Mouse (Mus musculus): ENCODE measurements around the gene 2310022A10Rik.

Gene 2310022A10Rik

DNA sequence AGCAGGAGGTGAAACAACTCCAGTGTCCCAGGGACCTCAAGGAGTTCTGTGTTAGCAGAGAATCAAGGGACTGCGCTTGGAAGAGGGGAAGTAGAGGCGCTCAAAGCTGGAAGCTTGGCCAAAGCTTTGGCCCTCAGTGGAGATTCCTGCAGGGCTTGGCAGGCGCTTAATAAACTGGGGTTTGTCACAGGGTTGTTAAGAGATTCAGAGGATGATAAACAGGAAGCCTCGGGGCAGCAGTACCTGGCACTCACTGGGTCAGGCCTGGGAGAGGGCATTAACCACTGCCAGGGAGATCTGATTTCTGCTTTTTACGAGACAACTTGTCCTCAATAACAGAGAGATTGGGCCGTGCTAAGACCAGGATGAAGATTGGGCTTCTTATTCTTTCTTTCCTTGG lies 68.0 kb downstream of the 2310022A10Rik start:
- no peak for DNase-seq

DNA sequence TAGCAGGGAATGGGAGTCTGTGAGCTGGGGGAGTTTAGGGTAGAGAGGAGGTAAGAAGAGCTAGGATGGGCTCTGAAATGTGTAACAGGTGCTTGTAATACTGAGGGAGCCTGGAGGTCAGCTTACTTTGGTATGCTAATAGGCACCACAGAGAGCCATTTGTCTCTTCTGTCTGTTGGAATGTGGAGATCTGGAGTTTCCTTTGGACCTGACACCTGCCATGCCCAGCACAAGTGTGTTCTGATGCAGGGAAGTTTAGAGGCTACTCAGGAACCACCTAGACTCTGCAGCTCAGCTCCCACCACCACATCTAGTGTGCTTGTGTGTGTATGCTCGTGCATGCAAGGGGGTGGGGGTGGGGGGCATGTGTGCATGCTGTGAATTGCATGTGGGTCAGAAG lies 69.2 kb downstream of the 2310022A10Rik start:
- DNase-seq, result no peak

DNA sequence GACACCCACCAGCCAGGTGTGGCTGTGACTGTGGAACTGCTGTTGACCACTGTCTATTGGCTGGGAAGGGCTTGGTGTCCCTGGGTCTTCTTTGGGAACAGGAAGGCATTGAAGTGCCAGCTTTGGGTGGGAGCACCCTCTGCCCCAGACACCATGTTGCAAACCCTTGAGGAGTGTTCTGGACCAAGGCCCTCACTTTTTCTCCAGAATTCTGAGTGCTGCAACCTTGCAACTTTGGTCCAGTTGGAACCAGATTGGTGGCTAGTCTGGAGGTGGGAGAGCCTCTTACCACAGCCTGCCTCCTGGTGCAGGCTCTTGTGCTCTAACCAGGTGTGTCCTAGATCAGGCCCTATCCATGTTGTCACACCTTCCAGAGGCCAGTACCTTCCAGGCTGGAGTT lies 71.9 kb downstream of the 2310022A10Rik start:
- DNase-seq, result no peak

DNA sequence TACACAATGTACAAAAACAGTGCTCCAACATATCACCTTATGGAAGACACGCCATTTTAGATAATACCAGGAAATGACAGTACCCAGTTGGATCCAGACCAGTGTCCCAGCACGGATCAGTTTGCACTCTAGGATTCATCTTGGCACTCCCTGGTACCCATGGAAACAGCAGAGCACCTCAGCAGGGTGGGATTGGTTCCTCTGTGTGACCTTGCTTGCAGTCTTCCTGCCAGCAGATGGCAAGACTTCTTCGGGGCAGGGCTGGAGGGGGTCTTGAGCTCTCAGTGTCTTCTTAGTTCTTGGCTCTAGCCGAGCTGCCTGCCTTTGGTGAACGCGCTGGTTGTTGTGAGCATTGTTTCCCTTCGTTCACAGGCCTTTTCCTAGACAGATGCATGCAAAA lies 74.7 kb downstream of the 2310022A10Rik start:
- DNase-seq, result peak in 1 of 2 experiments; percentile 41

DNA sequence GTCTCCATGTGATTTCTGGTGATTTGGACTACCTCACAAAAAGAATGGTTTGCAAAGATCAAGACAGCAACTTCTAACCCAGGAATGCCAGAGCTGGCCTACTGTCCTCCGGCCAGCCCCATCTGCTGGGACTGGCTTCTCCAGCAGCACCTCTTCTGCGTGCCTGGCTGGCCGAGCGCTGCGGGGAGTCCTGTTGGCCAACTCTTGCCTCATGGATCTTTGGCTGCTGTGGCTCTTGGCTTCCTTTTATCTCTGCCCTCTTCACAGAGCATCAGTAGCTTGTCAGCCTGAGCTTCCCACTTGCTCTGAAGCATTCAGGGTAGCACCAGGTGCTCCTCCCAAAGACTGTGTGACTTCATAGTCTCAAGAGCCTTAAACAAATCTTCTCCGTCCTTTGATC lies 75.2 kb downstream of the 2310022A10Rik start:
- DNase-seq, result peak; percentile 67 to 73

DNA sequence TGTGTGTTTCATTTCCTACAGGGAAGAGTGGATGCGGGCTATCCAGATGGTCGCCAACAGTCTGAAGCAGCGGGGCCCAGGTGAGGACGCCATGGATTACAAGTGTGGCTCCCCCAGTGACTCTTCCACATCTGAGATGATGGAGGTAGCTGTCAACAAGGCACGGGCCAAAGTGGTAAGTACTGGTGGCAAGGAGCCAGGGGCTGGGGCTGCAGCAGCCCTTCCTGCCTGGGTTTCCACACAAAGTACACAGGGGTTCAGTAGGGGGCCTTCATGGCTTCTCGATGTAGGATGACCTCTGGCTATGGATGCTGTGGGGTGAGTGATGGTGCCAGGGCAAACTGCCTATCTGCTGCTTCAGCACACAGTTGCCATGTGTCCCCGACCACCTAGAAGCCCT lies 75.8 kb downstream of the 2310022A10Rik start:
- DNase-seq, result peak in 1 of 2 experiments; percentile 49

DNA sequence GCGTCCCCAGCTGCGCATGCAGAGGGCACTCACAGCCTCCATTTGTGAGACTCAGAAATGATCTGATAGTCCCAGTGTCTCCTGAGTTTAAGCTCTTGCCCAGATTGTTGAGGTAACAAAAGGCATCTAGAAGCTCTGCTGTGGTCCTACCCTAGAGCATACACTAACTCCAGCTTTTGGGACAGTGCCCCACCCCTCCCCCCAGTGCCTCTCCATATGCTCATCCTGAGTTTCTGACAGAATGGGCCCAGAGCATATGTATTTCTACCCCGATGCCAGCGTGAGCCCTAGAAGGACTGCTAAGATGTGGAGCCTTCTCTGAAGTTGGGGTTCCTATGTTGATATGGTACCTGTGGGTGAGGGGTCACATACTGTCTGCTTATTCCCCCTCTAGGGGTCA lies 78.4 kb downstream of the 2310022A10Rik start:
- DNase-seq, result no peak
